Mouse (Mus musculus) urinary bladder, postnatal 10 days (tissue): Measurements from ENCODE around the gene Trpm3.

Source experiments
- DNase-seq: peaks from one replicate; pipeline ENCODE4 v3.0.0; 2022; ENCODE audit warnings: low spot score

Gene Trpm3

GRCm38 (mm10) chr19:22642124-22642523 lies 503.3 kb downstream of the Trpm3 start:
- DNase-seq: no peak

DNA sequence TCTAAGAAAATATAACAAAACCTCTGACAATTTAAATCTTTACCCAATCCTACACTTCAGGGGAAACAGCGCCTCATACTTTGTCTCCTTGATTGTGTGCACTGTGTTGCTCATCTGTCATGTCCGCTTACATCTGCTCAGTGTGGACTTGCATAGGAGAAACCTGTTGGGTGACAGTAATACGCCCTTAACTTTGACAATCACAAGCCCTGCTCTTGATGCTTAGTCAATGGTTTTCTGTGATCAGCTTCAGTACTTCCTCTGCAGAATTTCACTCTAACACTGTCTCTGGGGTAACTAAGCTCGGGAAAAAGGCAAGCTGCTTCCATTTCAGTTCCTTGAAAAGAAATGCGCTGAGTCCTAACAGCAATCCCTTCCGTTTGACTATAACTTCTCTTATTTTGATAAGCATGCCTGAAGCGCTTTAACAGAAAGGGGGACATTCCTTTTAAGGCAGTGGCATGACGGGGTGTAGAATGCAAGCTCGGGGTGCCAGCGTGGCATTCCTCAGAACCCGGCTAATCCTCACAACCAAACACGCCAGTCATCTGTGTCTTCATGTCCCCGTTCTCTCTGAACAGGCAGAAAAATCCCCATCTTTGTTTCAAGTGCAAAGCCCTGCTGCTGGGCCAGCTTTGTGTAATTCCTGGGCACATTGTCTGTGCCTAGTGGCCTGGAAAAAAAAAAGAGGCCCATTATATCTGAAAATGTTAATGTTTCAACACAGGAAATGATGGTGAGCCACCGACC lies 517.8 kb downstream of the Trpm3 start:
- no peak for DNase-seq

DNA sequence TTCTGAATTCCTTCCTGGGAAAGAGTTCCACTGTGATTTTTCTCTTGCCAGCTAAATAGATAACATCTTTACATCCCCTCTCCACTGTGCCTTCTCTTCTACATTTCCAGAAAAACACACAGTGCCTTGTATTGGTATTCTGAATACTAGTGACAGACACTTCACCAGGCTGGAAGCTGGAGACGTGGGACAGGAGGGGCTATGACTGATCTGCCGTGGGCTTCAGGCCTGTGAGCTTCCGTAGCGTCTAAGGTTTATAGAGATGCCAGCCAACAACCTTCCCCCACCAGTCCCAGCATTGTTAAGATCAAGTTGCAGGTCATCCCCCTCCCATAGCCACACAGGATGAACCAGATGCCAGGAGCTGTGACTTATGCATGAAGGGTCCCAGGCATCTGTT lies 518.4 kb downstream of the Trpm3 start:
- no peak for DNase-seq

DNA sequence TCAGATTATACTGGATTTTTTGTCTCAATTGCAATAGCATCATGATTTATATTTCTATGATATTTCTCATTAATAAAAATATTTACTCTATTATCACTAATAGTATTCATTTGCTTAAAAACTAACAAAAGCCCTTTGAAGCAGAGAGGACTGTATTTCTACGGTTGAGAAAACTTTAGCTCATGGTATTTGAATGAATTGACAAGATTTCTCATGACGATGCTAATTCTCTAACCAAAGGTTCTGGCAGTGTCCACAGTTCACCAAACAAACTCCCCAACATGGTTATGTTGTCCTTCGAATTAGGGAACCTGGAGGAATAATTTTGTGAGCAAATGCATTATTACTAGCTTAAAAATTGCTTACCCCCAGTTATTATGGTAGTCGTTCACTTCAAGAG lies 526.6 kb downstream of the Trpm3 start:
- DNase-seq: no peak

GRCm38 (mm10) chr19:22670222-22670621 lies 531.4 kb downstream of the Trpm3 start:
- DNase-seq: no peak

GRCm38 (mm10) chr19:22672892-22673291 lies 534.0 kb downstream of the Trpm3 start:
- DNase-seq: no peak

- DNase-seq: no peak
Observed at GRCm38 (mm10) chr19:22676206-22676605, 537.4 kb downstream of the Trpm3 start.

DNA sequence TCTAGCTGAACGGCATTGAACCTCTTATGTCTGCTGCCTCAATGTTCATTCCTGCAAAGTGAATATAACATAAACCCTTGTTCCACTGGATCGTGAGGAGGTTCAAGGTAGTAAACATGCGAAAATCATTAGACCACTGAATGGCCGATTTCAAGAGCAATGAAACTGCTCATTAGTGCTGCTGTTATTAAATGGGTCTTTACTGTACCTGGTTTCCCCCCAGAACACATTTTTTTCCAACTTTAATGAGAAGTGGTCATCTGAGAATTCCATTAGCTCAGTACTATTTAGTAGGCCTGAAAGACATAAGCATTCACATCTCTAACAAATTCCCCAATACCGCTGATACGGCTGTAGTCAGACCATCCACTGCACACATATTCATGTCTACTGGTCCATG lies 543.4 kb downstream of the Trpm3 start:
- DNase-seq: no peak

DNA sequence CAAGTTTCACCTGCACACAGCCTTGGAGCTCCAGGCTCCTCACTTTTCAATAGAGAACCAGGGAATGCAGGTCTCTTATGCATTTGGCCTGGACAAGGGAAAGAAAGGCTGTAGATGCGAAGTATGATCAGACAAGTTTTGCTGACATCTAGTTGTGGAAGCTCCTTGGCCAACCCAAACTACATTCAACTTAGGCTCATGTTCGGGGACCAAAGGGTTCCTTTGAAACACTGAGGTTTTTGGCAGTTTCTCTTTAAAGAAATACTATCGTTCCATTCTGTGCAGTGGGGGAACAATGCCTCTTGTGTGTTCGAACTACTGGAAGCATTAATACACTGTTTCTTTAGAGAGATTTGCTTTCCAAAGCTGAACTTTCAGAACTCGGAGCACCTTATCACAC lies 553.1 kb downstream of the Trpm3 start:
- DNase-seq: no peak

- no peak for DNase-seq
Observed at GRCm38 (mm10) chr19:22692553-22692952, 553.7 kb downstream of the Trpm3 start.

GRCm38 (mm10) chr19:22692956-22693355 lies 554.1 kb downstream of the Trpm3 start:
- no peak for DNase-seq

- no peak for DNase-seq
Observed at GRCm38 (mm10) chr19:22695423-22695822, 556.6 kb downstream of the Trpm3 start.

DNA sequence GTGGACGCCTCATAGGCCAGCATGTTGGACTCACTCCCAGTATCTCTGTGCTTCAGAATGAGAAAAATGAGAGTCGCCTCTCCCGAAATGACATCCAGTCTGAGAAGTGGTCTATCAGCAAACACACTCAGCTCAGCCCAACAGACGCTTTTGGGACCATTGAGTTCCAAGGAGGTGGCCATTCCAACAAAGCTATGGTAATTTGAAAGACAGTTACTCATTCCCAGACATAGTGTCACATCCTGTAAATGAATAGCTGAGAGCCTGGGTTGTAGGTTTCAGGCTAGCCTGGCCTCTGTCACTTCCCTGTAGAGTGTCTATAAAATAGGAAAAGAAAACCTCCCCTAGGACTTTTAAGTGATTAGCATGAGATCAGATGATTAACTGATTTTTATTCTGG lies 559.9 kb downstream of the Trpm3 start:
- no peak for DNase-seq

DNA sequence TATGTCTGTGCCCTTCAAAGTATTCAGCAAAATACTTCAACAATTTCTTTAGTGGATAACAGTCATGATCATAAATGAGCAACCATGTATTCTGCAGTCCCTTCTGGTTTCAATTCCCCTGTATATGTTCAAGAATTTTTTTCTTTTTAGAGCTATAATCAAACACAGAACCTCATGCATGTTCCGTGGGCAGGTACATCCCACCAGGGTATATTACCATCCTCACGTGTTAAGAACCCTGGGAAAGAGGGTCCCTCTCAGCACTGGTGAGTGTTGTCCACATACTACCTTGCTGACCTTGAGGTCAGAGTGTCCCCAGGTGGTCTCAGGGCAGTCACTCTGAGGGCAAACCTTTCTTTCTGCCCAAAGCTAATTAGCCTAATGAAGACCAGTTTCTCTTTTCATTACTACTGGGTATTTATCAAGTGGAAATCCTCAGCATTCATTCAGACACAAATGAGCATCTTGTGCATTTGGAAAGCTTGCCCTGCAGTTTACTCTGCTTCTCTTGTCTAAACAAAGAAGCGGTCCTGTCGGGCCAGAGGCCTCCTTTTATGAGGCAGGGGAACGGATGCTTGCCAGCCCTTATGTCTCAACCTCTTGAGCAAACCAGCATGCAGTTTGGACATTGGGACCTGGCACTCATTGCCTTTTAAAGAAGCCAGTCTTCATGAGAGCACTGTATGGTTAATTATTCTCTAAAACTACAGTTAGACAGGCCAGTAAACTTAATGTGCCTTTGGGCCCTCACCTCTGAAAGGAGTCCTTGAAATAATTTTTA lies 562.2 kb downstream of the Trpm3 start:
- no peak for DNase-seq

GRCm38 (mm10) chr19:22703876-22704275 lies 565.0 kb downstream of the Trpm3 start:
- no peak for DNase-seq

DNA sequence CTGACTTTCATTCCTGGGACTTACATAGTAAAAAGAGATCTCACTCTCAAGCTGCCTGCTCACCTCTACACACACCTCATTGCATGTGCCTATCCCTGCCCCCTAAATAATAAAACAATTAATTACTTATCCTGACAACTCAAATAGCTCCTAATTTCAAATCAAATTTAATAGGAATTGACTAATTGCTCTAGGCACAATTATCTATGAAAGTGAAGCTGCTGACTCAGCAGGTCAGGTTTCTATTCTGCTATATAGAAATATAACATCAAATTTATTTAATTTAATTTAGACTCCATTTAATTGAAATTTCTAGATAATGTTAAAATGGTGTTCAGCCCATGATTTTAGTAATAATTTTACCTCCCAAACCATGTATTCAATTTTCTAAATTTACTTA lies 566.6 kb downstream of the Trpm3 start:
- no peak for DNase-seq

DNA sequence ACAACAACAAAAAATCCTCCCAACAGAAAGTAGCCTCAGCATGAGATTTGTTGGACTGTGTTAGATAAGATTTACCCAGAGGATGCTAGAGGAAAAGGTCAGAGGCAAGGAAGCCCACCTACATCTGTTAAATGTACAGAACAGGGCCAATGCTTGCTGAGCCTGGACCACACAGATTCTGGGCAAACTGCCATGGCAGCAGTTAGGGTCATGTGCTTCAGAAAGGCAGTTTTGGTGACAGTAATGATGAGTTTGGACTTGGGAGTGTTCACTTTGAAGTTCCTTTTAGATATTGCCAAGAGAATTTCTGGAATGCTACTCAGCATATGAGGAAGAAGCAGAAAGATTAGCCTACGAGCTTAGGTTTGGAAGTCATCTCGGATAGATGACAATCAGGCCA lies 580.2 kb downstream of the Trpm3 start:
- no peak for DNase-seq

DNA sequence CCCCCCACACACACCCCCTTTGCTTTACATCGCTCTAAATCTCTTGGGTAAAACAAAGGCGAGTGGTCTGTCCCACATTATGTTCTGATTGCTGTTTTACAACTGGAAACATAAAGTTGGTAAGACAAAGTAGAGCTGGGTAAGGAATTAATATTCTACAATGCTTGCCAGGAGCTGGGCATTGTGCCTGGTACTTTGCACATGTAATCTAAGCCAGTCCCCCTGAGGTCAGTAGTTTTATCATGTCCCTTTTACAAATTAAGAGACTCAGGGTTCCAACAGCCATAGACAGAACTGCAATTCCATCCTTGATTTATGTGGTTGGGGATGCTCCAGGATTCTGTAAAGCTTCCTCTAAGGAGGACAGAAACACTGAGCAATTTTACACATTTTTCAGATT lies 591.0 kb downstream of the Trpm3 start:
- no peak for DNase-seq

DNA sequence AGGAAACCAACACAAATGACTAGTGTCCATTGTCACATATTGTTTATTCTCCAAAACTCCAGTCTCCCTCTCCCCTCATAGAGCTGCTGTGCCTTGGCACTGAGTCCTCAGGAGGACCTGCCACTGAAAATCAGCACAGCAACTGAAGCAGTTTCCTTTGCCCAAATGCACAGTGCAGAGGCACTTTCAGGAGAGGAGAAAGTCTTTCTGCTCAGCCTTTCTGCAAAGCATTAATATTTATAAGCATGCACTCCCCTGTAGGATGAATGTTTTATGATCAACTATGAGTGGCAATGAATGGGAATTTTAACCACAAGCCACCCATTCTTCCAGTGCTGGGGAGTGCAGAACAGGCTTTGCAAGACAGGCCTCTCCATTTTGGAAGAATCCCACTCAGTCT lies 592.1 kb downstream of the Trpm3 start:
- DNase-seq: no peak

DNA sequence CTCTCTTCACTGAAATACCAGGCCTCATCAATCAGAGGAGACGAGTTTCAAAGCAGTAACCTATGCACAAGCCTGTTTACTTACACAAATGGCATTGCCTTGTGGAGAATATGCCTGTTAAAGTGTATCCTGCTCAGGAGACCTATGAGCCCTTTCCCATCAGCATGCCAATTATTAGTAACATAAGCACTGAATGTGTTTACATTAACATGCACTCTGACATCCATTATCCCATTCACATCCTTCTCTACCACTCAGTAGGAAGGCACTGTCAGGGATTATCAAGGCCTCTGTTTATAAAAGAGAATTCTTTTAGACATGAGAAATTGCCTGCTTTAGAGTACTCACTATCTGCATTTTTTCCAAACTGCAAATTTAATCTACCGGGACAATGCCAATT lies 598.0 kb downstream of the Trpm3 start:
- DNase-seq: no peak

DNA sequence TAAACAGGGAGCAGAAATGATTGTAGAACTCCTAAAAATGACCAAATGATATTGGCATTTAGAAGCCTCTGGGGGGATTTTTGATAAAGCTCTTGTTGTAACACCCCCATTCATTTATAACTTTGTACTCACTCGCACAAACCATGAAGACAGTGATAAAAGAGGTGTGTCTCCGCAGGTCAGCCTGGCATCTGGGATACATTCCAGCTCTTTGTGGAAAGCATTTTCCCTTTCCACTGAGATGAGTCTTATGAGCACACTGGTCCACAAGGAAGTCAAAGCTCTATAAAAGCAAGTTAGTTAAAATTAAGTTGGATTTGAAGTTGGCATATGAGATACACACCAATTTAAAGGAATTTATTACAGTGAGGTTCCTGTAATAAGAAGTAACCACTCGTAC lies 600.4 kb downstream of the Trpm3 start:
- no peak for DNase-seq

GRCm38 (mm10) chr19:22753311-22753809 lies 614.5 kb downstream of the Trpm3 start:
- no peak for DNase-seq

DNA sequence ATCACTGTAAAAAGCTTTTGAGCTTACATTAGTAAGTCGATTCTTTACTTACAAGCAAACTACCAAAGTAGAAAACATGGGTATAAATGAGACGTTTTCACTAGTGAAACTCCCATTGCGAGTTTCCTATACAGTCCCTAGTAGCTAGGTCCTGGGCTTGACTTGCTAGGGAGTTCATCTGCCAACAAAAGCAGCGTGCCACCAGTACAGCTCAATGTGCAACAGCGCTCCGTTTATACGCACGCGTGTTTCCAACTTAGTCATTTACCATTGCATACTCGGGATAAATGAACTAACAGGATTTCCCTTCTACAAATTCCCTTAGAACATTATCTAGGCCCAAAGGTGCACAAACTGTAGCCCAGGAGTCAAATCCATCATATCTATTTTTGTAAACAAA lies 615.2 kb downstream of the Trpm3 start:
- no peak for DNase-seq

GRCm38 (mm10) chr19:22754498-22754897 lies 615.7 kb downstream of the Trpm3 start:
- no peak for DNase-seq
